Mouse (Mus musculus) embryonic facial prominence, embryonic 15.5 days (tissue): ENCODE measurements around the gene 1190007I07Rik. TPM values are rescaled to one million over a fixed set of nuclear protein-coding genes. Genes with fewer than 3 reads are reported as not detected.
"Not testable (repeated sequence)": the region's sequence is repeated elsewhere in the genome, so short reads cannot be mapped to it uniquely, and the experiment has no call there.

Experiments used
- ATAC-seq: fragments of 200-750 bp; cut with Nextera tagmentation; 2 replicates; pipeline ENCODE4 v1.8.0; 2017; ENCODE audit warnings: low read depth, moderate TSS enrichment; ENCODE audit not compliant: insufficient number of reproducible peaks, low FRiP score, low TSS enrichment
- H3K27ac ChIP-seq: fragments of 300-500 bp; sonication (generic); replicated peaks from 2 replicates; pipeline ENCODE4 v1.5.1; 2015; ENCODE audit warnings: mild to moderate bottlenecking, inconsistent platforms
- H3K27me3 ChIP-seq: fragments of 300-500 bp; sonication (generic); 2 replicates; pipeline ENCODE4 v1.6.1; 2015; ENCODE audit warnings: inconsistent platforms
- H3K36me3 ChIP-seq: fragments of 300-500 bp; sonication (generic); 2 replicates; pipeline ENCODE4 v1.6.1; 2015; ENCODE audit warnings: mild to moderate bottlenecking, inconsistent platforms
- H3K4me1 ChIP-seq: fragments of 300-500 bp; sonication (generic); 2 replicates; pipeline ENCODE4 v1.6.1; 2015; ENCODE audit warnings: inconsistent platforms
- H3K4me2 ChIP-seq: fragments of 300-500 bp; sonication (generic); replicated peaks from 2 replicates; pipeline ENCODE4 v1.6.1; 2015; ENCODE audit warnings: mild to moderate bottlenecking, inconsistent platforms
- H3K4me3 ChIP-seq: fragments of 300-500 bp; sonication (generic); replicated peaks from 2 replicates; pipeline ENCODE4 v1.5.1; 2015; ENCODE audit warnings: mild to moderate bottlenecking, inconsistent platforms
- H3K9ac ChIP-seq: fragments of 300-500 bp; sonication (generic); 2 replicates; pipeline ENCODE4 v1.6.1; 2015; ENCODE audit warnings: inconsistent platforms
- H3K9me3 ChIP-seq: fragments of 300-500 bp; sonication (generic); replicated peaks from 2 replicates; pipeline ENCODE4 v1.6.1; 2016; ENCODE audit warnings: inconsistent platforms
- WGBS: fragments of 180-500 bp; shearing (Covaris S2); methylation state at CpG from one replicate; pipeline ENCODE4 v1.1.7; 2015; 5-methylcytosine and 5-hydroxymethylcytosine counted together
- polyA plus RNA-seq: library from polyadenylated mRNA; unstranded; fragments of >200 nt; fragmentation: Nextera tagmentation; extraction: Ambion mirVana; gene quantifications from 2 replicates; pipeline ENCODE4 v1.2.1, GENCODE M21; 2015

1190007I07Rik gene
- polyA plus RNA-seq, 1 experiment from 2014 or later = 31.9 TPM

DNA sequence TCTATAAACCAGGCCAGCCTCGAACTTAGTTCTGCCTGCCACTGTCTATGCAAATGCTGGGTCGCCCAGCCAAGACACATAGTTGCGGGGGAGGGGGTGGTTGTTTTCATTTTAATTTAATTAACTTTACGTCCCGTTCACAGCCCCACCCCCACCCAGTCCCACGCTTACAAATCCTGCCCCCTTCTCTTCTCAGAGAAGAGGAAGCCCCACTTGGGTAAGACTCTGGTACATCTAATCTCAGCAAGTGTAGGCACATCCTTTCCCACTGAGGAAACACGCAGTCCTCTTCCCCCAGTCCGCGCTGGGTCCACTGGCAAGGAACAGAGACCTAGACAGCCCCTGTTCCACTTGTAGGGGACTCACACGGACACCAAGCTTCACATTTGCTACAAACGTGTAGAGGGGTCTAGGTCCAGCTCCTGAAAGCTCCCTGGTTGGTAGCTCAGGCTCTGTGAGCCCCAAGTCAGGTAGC, 6.1 kb upstream of the 1190007I07Rik start:
- H3K9me3 ChIP-seq = no peaks in the 10 kb centered on the region
- WGBS = 4% methylated on average over 11 of the region's 11 CpGs
- peak overlapping the region; percentile 82 for H3K4me3 ChIP-seq
- peaks cover 13% of the 10 kb centered on the region for H3K4me1 ChIP-seq
- H3K27me3 ChIP-seq = no peaks in the 10 kb centered on the region
- ATAC-seq = peak; percentile 39
- peak overlapping the region; percentile 65 for H3K9ac ChIP-seq
- H3K4me2 ChIP-seq = peak overlapping the region; percentile 84
- peak overlapping the region; percentile 95 for H3K27ac ChIP-seq
- H3K36me3 ChIP-seq = peaks cover 14% of the 10 kb centered on the region; the same call in 1 of the 2 replicates

- H3K27me3 ChIP-seq, H3K4me1 ChIP-seq, H3K9me3 ChIP-seq, H3K36me3 ChIP-seq, H3K9ac ChIP-seq: not testable (repeated sequence)
- H3K4me3 ChIP-seq = peak overlapping the region; percentile 73
- peak overlapping the region; percentile 82 for H3K27ac ChIP-seq
- ATAC-seq = 0 out of 2 replicates have a peak, but pooled peaks have one; percentile 1
- peak overlapping the region; percentile 62 for H3K4me2 ChIP-seq
- whole genome bisulfite sequencing = 3% methylated on average over 2 of the region's 2 CpGs
Measured at GRCm38 (mm10) chr10:82623553-82623932, 515 bp upstream of the 1190007I07Rik start.

DNA sequence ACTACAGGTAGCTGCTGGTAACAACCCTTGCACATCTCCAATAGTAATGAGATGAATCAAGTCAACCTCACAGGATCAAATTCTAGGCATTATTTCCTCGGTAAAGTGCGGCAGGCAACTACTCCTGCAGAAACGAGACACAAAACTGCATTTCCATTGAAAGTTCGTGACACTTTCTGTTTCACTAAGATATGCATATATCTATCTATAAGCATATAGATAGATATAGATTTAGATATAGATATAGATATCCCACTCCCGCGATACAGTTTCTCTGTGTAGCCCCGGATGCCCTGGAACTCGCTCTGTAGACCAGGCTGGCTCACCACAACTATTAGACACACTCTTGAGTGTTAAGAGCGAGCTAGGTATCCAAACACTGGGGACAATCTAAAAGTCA, 793 bp downstream of the 1190007I07Rik start:
- Histone ChIP-seq H3K9me3 (no peaks in the 10 kb centered on the region), H3K9ac (peak overlapping the region; percentile 60), H3K27ac (no peak overlapping the region), H3K27me3 (no peaks in the 10 kb centered on the region), H3K4me2 (peak overlapping the region; percentile 62), H3K4me3 (peak overlapping the region; percentile 73), H3K4me1 (peaks cover 6% of the 10 kb centered on the region; the same call in 1 of the 2 replicates), H3K36me3 (no peaks in the 10 kb centered on the region)
- 28% methylated on average over 9 of the region's 9 CpGs for WGBS
- ATAC-seq = no peak

DNA sequence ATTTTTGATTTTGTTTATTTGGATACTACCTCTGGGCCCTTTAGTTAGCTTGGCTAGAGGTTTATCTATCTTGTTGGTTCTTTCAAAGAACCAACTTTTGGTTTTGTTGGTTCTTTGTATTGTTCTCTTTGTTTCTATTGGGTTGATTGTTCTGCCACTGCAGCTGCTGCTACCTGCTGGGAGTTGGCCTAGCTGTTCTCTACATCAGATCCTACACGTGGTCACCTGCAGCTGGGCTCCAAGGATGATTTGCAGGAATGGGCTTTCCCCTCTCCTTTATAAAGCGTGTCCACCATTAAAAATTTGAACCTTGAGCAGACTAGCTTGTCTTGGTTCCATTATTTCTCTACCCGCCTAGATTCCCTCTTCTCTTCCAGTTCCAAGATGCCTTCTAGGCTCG, 28.6 kb downstream of the 1190007I07Rik start:
- WGBS = 72% methylated on average over 4 of the region's 4 CpGs
- H3K36me3 ChIP-seq, ATAC-seq, H3K9me3 ChIP-seq, H3K27me3 ChIP-seq, H3K9ac ChIP-seq, H3K4me3 ChIP-seq, H3K4me1 ChIP-seq, H3K4me2 ChIP-seq, H3K27ac ChIP-seq: not testable (repeated sequence)

DNA sequence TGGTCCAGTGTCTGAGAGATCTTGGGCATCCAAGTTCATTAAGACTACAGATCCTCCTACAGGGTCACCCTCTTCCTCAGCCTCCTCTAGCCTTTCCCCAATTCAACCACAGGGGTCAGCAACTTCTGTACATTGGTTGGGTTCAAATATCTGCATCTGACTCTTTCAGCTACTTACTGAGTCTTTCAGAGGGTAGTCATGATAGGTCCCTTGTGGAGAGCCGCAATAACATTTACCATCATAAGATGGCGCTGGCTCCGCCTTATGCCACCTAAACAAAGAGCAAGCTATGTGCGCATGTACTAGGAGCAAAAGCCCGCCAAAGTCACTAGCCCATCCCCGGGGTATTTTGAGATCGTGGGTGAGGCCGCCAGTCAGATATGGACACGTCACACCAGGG, 33.4 kb downstream of the 1190007I07Rik start:
- not testable (repeated sequence) for H3K4me1 ChIP-seq, H3K9ac ChIP-seq, H3K9me3 ChIP-seq, H3K4me2 ChIP-seq, H3K36me3 ChIP-seq, H3K27ac ChIP-seq, H3K27me3 ChIP-seq, ATAC-seq, H3K4me3 ChIP-seq
- WGBS = 81% methylated on average over 9 of the region's 9 CpGs

GRCm38 (mm10) chr10:82571091-82571490, 51.9 kb downstream of the 1190007I07Rik start:
- H3K4me1 ChIP-seq, H3K9me3 ChIP-seq, H3K36me3 ChIP-seq, H3K9ac ChIP-seq, H3K27me3 ChIP-seq, H3K4me3 ChIP-seq, H3K4me2 ChIP-seq, ATAC-seq, H3K27ac ChIP-seq: not testable (repeated sequence)
- WGBS = 97% methylated on average over 11 of the region's 11 CpGs

Other genes starting within 250 kb of the 1190007I07Rik start
- gene Gm1553, start 130.6 kb downstream of the 1190007I07Rik start, polyA plus RNA-seq = not detected in 2 replicates
- 113 and 117 TPM in 2 replicates for gene Tdg, start 6.6 kb upstream of the 1190007I07Rik start, polyA plus RNA-seq
- 21.5 and 21.6 TPM in 2 replicates for gene Glt8d2, start 67.4 kb upstream of the 1190007I07Rik start, polyA plus RNA-seq
- gene Hcfc2, start 72.9 kb upstream of the 1190007I07Rik start, polyA plus RNA-seq = 45.8 and 46.6 TPM in 2 replicates
- gene Nfyb, start 140.9 kb upstream of the 1190007I07Rik start, polyA plus RNA-seq = 42.2 and 42.4 TPM in 2 replicates
- gene Txnrd1, start 210.7 kb upstream of the 1190007I07Rik start, polyA plus RNA-seq = 74.3 and 78.9 TPM in 2 replicates
- gene Eid3, start 243.4 kb upstream of the 1190007I07Rik start, polyA plus RNA-seq = 0.55 and 0.65 TPM in 2 replicates